Mouse (Mus musculus) adrenal gland, adult (tissue): ENCODE results near the gene Gm45713.

Experiments
- DNase-seq, 2 experiments: peaks; one replicate each; pipeline ENCODE4 v3.0.0; 2022 to 2023; ENCODE audit warnings: low spot score in 1 of 2; ENCODE audit not compliant: inconsistent age in 2 of 2

Gene Gm45713

GRCm38 (mm10) chr7:45077829-45078228 lies 58.2 kb downstream of the Gm45713 start:
- no peak for DNase-seq

GRCm38 (mm10) chr7:45077322-45077721 lies 58.7 kb downstream of the Gm45713 start:
- DNase-seq: no peak

- no peak for DNase-seq
These were observed 59.5 kb downstream of the Gm45713 start for GRCm38 (mm10) chr7:45076501-45076900.
